Mouse (Mus musculus) kidney, postnatal 25 days (tissue): Measurements from ENCODE around the gene Cisd1.
"Not testable (repeated sequence)": the region's sequence is repeated elsewhere in the genome, so short reads cannot be mapped to it uniquely, and the experiment has no call there.

Experiments used
- DNase-seq, 2 experiments: peaks; one replicate each; pipeline ENCODE4 v3.0.0; 2021; ENCODE audit warnings: mixed read lengths in 2 of 2

Cisd1 gene

DNA sequence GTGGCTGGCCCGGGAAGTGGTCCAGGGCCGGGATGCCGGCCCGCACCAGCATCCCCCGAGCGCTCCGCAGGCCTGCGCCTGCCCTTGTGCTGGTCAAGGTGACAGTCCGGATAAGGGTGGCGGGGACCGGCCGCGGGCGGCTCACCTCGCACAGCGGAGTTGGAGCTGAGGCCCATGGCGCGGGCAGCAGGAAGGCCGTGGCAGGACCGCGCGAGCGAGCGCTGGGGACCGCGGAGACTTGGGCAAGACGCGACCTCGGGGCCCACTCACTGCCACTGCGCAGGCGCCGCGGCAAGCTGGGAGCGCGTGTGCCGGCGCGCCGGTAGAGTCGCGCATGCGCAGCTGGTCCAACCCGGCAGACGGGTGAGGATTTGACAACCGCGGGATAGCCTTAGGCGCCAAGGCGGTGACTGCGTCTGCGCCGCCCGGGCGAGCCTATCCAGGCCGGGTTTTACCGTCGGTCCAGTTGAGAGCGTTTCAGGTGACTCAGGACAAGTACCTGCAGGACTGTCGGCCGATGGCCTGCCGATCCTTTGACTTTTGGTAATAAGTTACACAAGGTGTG is at the start of gene Cisd1:
Cisd1 (minus strand) TSS at position 376 of the 565 bp plus-strand sequence.
- DNase-seq: peak; percentile 95 to 98

DNA sequence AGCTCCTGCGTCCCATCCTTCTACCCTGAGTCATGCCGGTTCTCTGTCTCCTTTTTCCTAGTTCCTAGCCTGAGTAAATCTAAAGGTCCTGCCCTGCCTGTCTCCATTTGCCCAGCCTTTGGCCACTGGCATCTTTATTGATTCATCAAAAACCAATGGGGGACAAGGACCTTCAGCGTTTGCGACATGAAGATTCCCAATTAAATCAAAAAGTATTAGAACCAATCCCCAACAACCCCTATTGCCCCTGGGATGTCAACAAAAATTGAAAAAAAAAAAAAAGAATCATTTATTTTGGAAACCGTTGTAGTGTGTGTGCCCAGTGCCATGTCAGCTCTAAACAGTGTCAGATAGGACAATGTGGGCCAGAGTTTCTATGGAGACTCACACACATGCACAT is 44.6 kb upstream of the Cisd1 start:
- no peak for DNase-seq

GRCm38 (mm10) chr10:71384159-71385044 is 39.6 kb upstream of the Cisd1 start:
- no peak for DNase-seq

GRCm38 (mm10) chr10:71383552-71383924 is 38.8 kb upstream of the Cisd1 start:
- DNase-seq: not testable (repeated sequence)

GRCm38 (mm10) chr10:71382858-71383551 is 38.3 kb upstream of the Cisd1 start:
- peak in 1 of 2 experiments; percentile 47 for DNase-seq

- peak in 1 of 2 experiments; percentile 52 for DNase-seq
These were observed 37.4 kb upstream of the Cisd1 start for GRCm38 (mm10) chr10:71382109-71382508.

GRCm38 (mm10) chr10:71381471-71382033 is 36.8 kb upstream of the Cisd1 start:
- DNase-seq: no peak

DNA sequence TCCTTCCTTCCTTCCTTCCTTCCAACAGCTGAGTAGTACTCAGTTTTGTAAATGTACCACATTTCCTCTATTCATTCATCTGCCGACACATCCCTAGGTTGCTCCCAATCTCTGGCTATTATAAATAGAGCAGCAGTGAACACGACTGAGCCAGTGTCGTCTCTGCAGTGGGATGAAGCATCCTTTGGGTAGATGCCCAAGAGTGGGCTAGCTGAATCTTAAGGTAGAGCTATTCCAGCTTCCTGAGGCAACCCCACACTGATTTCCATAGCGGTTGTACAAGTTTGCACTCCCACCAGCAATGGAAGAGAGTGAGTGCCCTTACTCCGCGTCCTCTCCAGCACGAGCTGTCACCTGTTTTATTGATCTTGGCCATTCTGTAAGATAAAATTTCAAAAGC is 35.7 kb upstream of the Cisd1 start:
- no peak for DNase-seq

GRCm38 (mm10) chr10:71376014-71376413 is 31.3 kb upstream of the Cisd1 start:
- DNase-seq: no peak

GRCm38 (mm10) chr10:71373706-71374105 is 29.0 kb upstream of the Cisd1 start:
- no peak for DNase-seq

- DNase-seq: no peak
These were observed 27.1 kb upstream of the Cisd1 start for GRCm38 (mm10) chr10:71371881-71372280.

DNA sequence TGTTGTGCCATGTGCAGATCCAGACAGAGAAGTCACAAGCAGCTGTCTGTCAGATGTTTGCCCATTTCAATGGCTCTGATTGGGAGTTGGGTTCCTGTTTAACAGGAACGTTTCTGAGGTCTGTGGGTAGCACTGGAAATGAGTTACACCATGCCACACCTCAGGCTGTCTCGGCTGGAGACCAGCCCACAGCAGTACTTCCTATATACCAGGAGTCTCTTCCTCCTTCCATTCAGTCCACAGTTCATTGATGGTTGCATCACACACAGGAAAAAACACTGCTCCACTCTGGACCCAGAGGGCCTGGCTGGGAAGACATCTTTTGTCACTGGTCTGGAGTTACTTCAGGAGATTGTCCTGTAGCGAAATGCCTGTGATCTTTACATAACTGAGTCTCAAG is 24.7 kb upstream of the Cisd1 start:
- DNase-seq: no peak

DNA sequence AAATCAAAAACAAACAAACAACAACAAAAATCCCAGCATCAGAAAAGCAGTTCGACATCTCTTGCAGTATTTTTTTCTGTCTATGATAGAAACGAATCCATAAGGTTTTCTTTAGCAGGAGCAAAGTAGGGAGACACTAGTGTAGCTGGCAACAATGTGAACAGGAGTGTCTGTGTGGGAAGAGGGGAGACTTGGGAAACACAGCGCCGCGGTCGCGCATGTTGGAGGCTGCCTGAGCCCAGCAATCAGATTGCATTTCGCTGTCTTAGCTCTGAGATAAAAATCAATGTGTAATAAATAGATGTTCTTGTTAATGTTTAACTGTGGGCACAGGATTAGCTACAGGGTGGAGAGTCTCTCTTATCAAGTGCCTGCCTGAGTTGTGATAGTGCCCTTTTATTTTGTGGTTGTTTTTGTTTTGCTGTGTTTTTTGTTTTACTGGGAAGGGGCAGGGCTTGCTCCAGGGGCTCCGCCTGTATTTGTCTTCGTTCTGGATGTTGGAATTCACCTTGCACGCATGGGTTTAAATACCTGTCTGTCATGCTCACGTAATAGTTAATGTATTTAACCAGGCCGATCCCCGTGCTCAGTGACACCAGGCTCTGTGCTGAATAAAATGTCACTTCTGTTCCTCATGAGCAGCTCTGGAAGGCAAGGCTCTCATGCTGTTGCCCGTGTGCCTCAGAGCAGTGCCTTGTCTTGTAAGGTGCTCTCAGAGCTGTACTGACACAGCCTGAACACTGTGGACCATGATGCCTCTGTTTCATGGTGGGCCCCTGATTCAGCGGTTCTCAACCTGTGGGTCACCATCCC is 23.6 kb upstream of the Cisd1 start:
- DNase-seq: no peak

- no peak for DNase-seq
These were observed 19.1 kb upstream of the Cisd1 start for GRCm38 (mm10) chr10:71363858-71364257.

DNA sequence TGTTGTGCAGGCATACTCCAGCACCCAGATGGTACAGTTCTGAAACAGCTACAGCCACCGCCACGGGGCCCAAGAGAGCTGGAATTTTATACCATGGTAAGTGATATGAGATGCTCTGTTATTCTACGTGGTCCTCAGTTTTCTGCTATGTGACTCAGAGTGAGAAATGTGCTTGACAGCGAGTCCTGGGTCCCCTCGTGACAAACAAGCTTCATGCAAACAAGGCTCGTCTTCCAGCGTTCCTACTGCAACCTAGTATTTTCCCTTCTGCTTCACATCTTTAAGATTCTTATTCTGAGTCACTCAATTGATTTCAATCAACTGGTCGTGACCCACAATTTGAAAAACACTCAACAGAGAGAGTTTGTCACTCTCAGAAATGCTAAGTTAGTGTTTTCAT is 18.7 kb upstream of the Cisd1 start:
- no peak for DNase-seq

- DNase-seq: peak in 1 of 2 experiments; percentile 43
These were observed 17.2 kb upstream of the Cisd1 start for GRCm38 (mm10) chr10:71361836-71362562.

GRCm38 (mm10) chr10:71361044-71361443 is 16.3 kb upstream of the Cisd1 start:
- no peak for DNase-seq

- DNase-seq: no peak
These were observed 10.2 kb upstream of the Cisd1 start for GRCm38 (mm10) chr10:71354947-71355346.

DNA sequence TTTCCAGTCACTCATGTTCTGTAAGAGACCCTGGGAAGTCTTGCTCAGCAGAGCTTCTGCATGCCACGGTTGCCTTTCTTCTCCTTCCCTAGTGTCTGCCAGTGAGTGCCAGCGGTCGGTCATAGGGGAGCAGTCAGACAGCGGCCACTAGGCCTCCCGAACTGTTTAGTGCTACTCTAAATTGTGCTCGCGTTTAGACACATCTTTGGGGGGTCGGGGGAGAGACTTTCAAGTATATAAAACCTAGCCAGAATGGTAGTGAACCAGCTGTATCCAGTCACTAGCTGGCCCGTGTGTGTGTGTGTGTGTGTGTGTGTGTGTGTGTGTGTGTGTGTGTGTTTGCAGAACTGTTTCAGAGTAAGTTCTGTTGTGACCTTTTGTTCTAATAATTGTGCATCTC is 9.1 kb upstream of the Cisd1 start:
- DNase-seq: no peak

DNA sequence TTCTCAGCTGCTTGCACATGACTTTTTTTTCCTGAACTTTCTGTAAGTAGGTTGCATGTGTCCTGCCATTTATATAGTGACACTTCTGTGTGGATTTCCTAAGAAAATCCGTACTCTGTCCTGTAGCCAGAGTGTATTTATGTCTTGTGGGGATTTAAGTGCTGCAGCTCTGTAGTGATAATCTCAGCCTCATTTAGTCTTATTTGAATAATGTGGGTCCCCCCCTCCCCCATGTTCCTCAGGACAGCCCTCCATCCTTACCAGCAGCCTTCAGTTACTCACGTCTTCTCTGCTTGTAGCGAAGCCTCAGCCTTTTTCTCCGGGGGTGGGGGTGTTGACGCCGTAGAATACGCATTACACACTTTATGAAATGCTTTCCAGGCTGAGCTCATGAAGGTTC is 6.5 kb upstream of the Cisd1 start:
- DNase-seq: no peak

- no peak for DNase-seq
These were observed 4.5 kb upstream of the Cisd1 start for GRCm38 (mm10) chr10:71349290-71349689.
